Mouse (Mus musculus) liver, embryonic 16.5 days (tissue): Measurements from ENCODE around the gene Ntmt1. TPM values are rescaled to one million over a fixed set of nuclear protein-coding genes. Genes with fewer than 3 reads are reported as not detected.

ENCODE experiments used
- ATAC-seq: fragments of 200-750 bp; cut with Nextera tagmentation; 2 replicates; pipeline ENCODE4 v1.8.0; 2017; ENCODE audit warnings: low read depth, mild to moderate bottlenecking, moderate number of reproducible peaks, moderate library complexity
- H3K27ac ChIP-seq: fragments of 300-500 bp; sonication (generic); 2 replicates; pipeline ENCODE4 v1.5.1; 2014; ENCODE audit warnings: mild to moderate bottlenecking, low read length
- H3K27me3 ChIP-seq: fragments of 300-500 bp; sonication (generic); 2 replicates; pipeline ENCODE4 v1.6.1; 2014; ENCODE audit warnings: low read depth, low read length, mixed read lengths; ENCODE audit not compliant: control insufficient read depth, insufficient read depth
- H3K36me3 ChIP-seq: fragments of 300-500 bp; sonication (generic); 2 replicates; pipeline ENCODE4 v1.6.1; 2014; ENCODE audit warnings: mild to moderate bottlenecking; ENCODE audit not compliant: control insufficient read depth, insufficient read depth
- H3K4me1 ChIP-seq: fragments of 300-500 bp; sonication (generic); 2 replicates; pipeline ENCODE4 v1.6.1; 2014; ENCODE audit warnings: low read depth, low read length, mixed read lengths; ENCODE audit not compliant: control insufficient read depth
- H3K4me2 ChIP-seq: fragments of 300-500 bp; sonication (generic); 2 replicates; pipeline ENCODE4 v1.6.1; 2014; ENCODE audit warnings: low read depth, low read length, mixed read lengths
- H3K4me3 ChIP-seq: fragments of 300-500 bp; sonication (generic); 2 replicates; pipeline ENCODE4 v1.5.1; 2014; ENCODE audit warnings: low read depth, mild to moderate bottlenecking, low read length
- H3K9ac ChIP-seq: fragments of 300-500 bp; sonication (generic); 2 replicates; pipeline ENCODE4 v1.6.1; 2014; ENCODE audit warnings: low read depth, low read length
- H3K9me3 ChIP-seq: fragments of 300-500 bp; sonication (generic); replicated peaks from 2 replicates; pipeline ENCODE4 v1.6.1; 2016; ENCODE audit warnings: low read length; ENCODE audit not compliant: control insufficient read depth
- WGBS: fragments of 180-500 bp; shearing (Covaris S2); extraction: QIAGEN DNeasy Blood & Tissue Kit; methylation state at CpG from one replicate; pipeline ENCODE4 v1.1.7; 2014; ENCODE audit not compliant: insufficient replicate concordance; 5-methylcytosine and 5-hydroxymethylcytosine counted together
- polyA plus RNA-seq: library from polyadenylated mRNA; unstranded; fragments of >200 nt; fragmentation: Nextera tagmentation; extraction: Ambion mirVana; gene quantifications from 2 replicates; pipeline ENCODE4 v1.2.1, GENCODE M21; 2015

Gene Ntmt1
- polyA plus RNA-seq, 1 experiment from 2014 or later, result 24.9 TPM

DNA sequence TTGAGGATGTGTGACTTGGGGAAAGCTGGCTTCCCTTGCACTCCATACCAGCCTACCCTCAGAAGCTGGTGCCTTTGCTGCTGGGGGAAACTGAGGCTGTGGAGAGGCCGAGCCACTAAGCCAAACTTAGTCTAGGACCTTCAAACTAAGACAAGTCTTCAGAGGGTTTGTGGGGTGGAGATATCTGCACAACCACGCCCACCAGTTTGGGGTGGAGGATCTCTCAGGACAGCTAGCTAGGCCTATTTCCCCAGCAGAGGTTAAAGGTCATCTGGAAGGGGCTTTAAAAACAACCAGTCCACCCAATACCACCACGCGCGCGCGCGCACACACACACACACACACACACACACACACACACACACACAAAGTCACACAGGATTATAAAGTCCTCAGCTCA is 38.6 kb downstream of the Ntmt1 start:
- H3K4me1 ChIP-seq, result no peaks in the 10 kb centered on the region; the same call in 1 of the 2 replicates
- no peaks in the 10 kb centered on the region for H3K36me3 ChIP-seq
- no peak overlapping the region for H3K4me3 ChIP-seq
- WGBS, result 78% methylated on average over 8 of the region's 8 CpGs
- peaks cover 42% of the 10 kb centered on the region for H3K27me3 ChIP-seq
- no peak for ATAC-seq
- no peak overlapping the region for H3K9ac ChIP-seq
- H3K4me2 ChIP-seq, result no peak overlapping the region
- H3K27ac ChIP-seq, result no peak overlapping the region
- no peaks in the 10 kb centered on the region for H3K9me3 ChIP-seq

GRCm38 (mm10) chr2:30846723-30847122 is 39.1 kb downstream of the Ntmt1 start:
- 31% methylated on average over 6 of the region's 6 CpGs for WGBS
- peaks cover 42% of the 10 kb centered on the region for H3K27me3 ChIP-seq
- ATAC-seq, result no peak
- no peaks in the 10 kb centered on the region for H3K9me3 ChIP-seq
- no peak overlapping the region for H3K27ac ChIP-seq
- no peak overlapping the region for H3K9ac ChIP-seq
- H3K4me1 ChIP-seq, result no peaks in the 10 kb centered on the region; the same call in 1 of the 2 replicates
- no peaks in the 10 kb centered on the region for H3K36me3 ChIP-seq
- no peak overlapping the region for H3K4me2 ChIP-seq
- no peak overlapping the region for H3K4me3 ChIP-seq

GRCm38 (mm10) chr2:30848184-30848583 is 40.6 kb downstream of the Ntmt1 start:
- Histone ChIP-seq H3K9me3 (no peaks in the 10 kb centered on the region), H3K4me3 (no peak overlapping the region), H3K36me3 (no peaks in the 10 kb centered on the region), H3K4me2 (no peak overlapping the region), H3K9ac (no peak overlapping the region), H3K27me3 (peaks cover 37% of the 10 kb centered on the region), H3K4me1 (no peaks in the 10 kb centered on the region; the same call in 1 of the 2 replicates), H3K27ac (no peak overlapping the region)
- 58% methylated on average over 8 of the region's 8 CpGs for WGBS
- ATAC-seq, result no peak

- peaks cover 15% of the 10 kb centered on the region for H3K27me3 ChIP-seq
- H3K4me2 ChIP-seq, result no peak overlapping the region
- 30% methylated on average over 6 of the region's 6 CpGs for WGBS
These were observed 43.0 kb downstream of the Ntmt1 start for GRCm38 (mm10) chr2:30850581-30850980.

GRCm38 (mm10) chr2:30852771-30853313 is 45.2 kb downstream of the Ntmt1 start:
- no peaks in the 10 kb centered on the region; the same call in 1 of the 2 replicates for H3K27me3 ChIP-seq
- no peak overlapping the region for H3K4me3 ChIP-seq
- WGBS, result 37% methylated on average over 20 of the region's 20 CpGs
- ATAC-seq, result no peak
- H3K9me3 ChIP-seq, result no peaks in the 10 kb centered on the region
- no peaks in the 10 kb centered on the region for H3K4me1 ChIP-seq
- H3K36me3 ChIP-seq, result no peaks in the 10 kb centered on the region
- H3K9ac ChIP-seq, result no peak overlapping the region
- H3K4me2 ChIP-seq, result no peak overlapping the region
- no peak overlapping the region for H3K27ac ChIP-seq

More at GRCm38 (mm10) chr2:30850581-30850980, 43.0 kb downstream of the Ntmt1 start:
- Histone ChIP-seq H3K9ac (no peak overlapping the region), H3K36me3 (no peaks in the 10 kb centered on the region), H3K4me1 (no peaks in the 10 kb centered on the region; the same call in 1 of the 2 replicates), H3K27ac (no peak overlapping the region), H3K9me3 (no peaks in the 10 kb centered on the region), H3K4me3 (no peak overlapping the region)
- no peak for ATAC-seq

- H3K27ac ChIP-seq, result no peak overlapping the region
- H3K9me3 ChIP-seq, result no peaks in the 10 kb centered on the region
- no peaks in the 10 kb centered on the region for H3K27me3 ChIP-seq
- no peak for ATAC-seq
- WGBS, result 59% methylated on average over 6 of the region's 6 CpGs
- H3K4me2 ChIP-seq, result no peak overlapping the region
- no peak overlapping the region for H3K4me3 ChIP-seq
- H3K36me3 ChIP-seq, result no peaks in the 10 kb centered on the region
- H3K9ac ChIP-seq, result no peak overlapping the region
- H3K4me1 ChIP-seq, result no peaks in the 10 kb centered on the region
These were observed 49.5 kb downstream of the Ntmt1 start for GRCm38 (mm10) chr2:30857076-30857475.

DNA sequence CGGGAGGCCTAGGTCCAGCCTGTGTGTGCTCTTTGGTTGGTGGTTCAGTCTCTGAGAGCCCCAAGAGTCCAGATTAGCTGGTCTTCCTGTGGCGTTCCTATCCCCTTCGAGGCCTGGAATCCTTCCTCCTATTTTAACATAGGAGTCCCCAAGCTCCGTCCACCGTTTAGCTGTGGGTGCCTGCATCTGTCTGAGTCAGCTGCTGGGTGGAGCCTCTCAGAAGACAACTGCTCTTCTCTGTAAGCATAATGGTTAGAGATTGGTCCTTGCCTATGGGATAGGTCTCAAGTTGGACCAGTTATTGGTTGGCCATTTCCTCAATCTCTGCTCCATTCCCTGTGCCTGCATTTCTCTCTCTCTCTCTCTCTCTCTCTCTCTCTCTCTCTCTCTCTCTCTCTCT is 52.2 kb downstream of the Ntmt1 start:
- H3K9me3 ChIP-seq, result no peaks in the 10 kb centered on the region
- no peak overlapping the region for H3K9ac ChIP-seq
- peaks cover 11% of the 10 kb centered on the region for H3K27me3 ChIP-seq
- no peaks in the 10 kb centered on the region; the same call in none of the 2 replicates for H3K4me1 ChIP-seq
- no peak overlapping the region for H3K4me3 ChIP-seq
- H3K27ac ChIP-seq, result no peak overlapping the region
- WGBS, result 70% methylated on average over 5 of the region's 5 CpGs
- no peak for ATAC-seq
- H3K4me2 ChIP-seq, result no peak overlapping the region
- H3K36me3 ChIP-seq, result no peaks in the 10 kb centered on the region

GRCm38 (mm10) chr2:30862081-30862480 is 54.5 kb downstream of the Ntmt1 start:
- no peak overlapping the region for H3K9ac ChIP-seq
- no peak overlapping the region for H3K4me2 ChIP-seq
- H3K27me3 ChIP-seq, result peaks cover 23% of the 10 kb centered on the region
- no peak overlapping the region for H3K27ac ChIP-seq
- H3K9me3 ChIP-seq, result no peaks in the 10 kb centered on the region
- H3K36me3 ChIP-seq, result no peaks in the 10 kb centered on the region
- WGBS, result 41% methylated on average over 4 of the region's 4 CpGs
- H3K4me1 ChIP-seq, result no peaks in the 10 kb centered on the region; the same call in none of the 2 replicates
- H3K4me3 ChIP-seq, result no peak overlapping the region
- no peak for ATAC-seq

GRCm38 (mm10) chr2:30863574-30863973 is 55.9 kb downstream of the Ntmt1 start:
- 38% methylated on average over 9 of the region's 9 CpGs for WGBS
- Histone ChIP-seq H3K36me3 (no peaks in the 10 kb centered on the region), H3K9ac (no peak overlapping the region), H3K4me1 (no peaks in the 10 kb centered on the region; the same call in none of the 2 replicates), H3K27me3 (peaks cover 23% of the 10 kb centered on the region), H3K4me3 (no peak overlapping the region), H3K27ac (no peak overlapping the region), H3K9me3 (no peaks in the 10 kb centered on the region), H3K4me2 (no peak overlapping the region)
- no peak for ATAC-seq
